Mouse (Mus musculus): ENCODE data around the gene Dcaf6. TPM values are rescaled to one million over a fixed set of nuclear protein-coding genes. Genes with fewer than 3 reads are reported as not detected.

The Dcaf6 gene
- 10 to 100 TPM in 1 of 2 experiments, 1 to 10 TPM in 1; 6.0 to 10.5 TPM for polyA plus RNA-seq (2017; shearing (Covaris generic))

GRCm38 (mm10) chr1:165460360-165460800, at the start of gene Dcaf6, which contains the start of gene Mpc2:
Gene Dcaf6, minus strand, starts transcription at chr1:165460475.
Gene Mpc2, plus strand, starts transcription at chr1:165460637.

GRCm38 (mm10) chr1:165484688-165485233, 24.5 kb upstream of the Dcaf6 start, which contains the start of gene Adcy10:
Gene Adcy10, plus strand, starts transcription at chr1:165485183.

GRCm38 (mm10) chr1:165295489-165295888, 164.8 kb downstream of the Dcaf6 start, which contains the start of gene Gpr161:
Gene Gpr161, plus strand, starts transcription at chr1:165295789.

Other genes starting within 250 kb of the Dcaf6 start
- gene Tiprl, start 223.5 kb downstream of the Dcaf6 start, polyA plus RNA-seq (2017; shearing (Covaris generic)) = 10 to 100 TPM; 75.2 to 80.4 TPM
- under 1 TPM; 0.11 to 0.54 TPM for gene Gpr161, start 164.7 kb downstream of the Dcaf6 start, polyA plus RNA-seq (2017; shearing (Covaris generic))
- gene Mpc2, start 162 bp upstream of the Dcaf6 start, polyA plus RNA-seq (2017; shearing (Covaris generic)) = 100 to 1,000 TPM; 131 to 138 TPM
- gene Adcy10, start 24.7 kb upstream of the Dcaf6 start, polyA plus RNA-seq (2017; shearing (Covaris generic)) = under 1 TPM in 1 of 2 experiments, not detected in 1; 0.65 TPM
- 1 to 10 TPM in 1 of 2 experiments, under 1 TPM in 1; 0.97 to 2.1 TPM for gene Mpzl1, start 174.1 kb upstream of the Dcaf6 start, polyA plus RNA-seq (2017; shearing (Covaris generic))
- gene Rcsd1, start 249.3 kb upstream of the Dcaf6 start, polyA plus RNA-seq (2017; shearing (Covaris generic)) = 100 to 1,000 TPM; 211 to 222 TPM

Data from activated CD4-positive, CD25-positive, alpha-beta regulatory T cell (primary cell).